Mouse (Mus musculus): ENCODE data around the gene Cubn. TPM values are rescaled to one million over a fixed set of nuclear protein-coding genes. Genes with fewer than 3 reads are reported as not detected.

The Cubn gene
- polyA plus RNA-seq, 1 experiment from 2014 or later: 0.29 TPM

DNA sequence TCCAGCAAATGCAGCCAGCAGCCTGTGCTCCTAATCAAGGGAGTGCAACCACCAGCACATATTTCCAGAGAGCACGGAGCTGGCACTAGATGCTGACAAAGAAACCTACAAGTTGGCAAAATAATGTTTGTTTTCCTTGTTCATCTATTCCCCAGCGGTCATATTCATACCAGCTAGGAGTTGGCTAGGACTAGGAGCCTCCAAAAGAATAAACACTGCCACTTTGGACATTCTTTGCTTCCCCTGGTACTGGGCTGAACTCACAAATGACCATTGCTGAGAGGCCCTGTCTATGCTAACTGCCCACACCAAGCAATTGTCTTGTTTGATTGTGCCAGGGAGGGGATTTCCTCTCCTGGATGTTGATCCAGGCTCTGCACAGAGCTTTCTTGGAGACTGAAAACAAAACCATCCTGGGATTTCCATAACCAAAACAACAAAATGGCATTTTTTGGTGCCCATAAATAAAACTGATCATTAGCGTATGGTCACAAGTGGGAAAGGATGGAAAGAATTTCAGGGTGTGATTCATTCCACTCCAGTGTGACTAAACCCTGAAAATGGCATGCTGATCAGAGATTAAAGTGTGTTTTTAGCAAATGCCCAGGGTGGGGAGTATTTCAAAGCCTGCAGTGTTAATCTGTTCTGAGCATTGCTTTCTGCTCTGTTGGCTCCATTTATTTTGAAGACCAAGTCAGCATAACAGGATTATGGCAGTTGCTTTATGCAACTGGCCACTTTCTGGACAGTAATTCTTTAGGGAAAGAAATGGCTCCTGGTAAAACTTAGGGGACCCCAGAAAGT, 105.9 kb downstream of the Cubn start:
- Histone ChIP-seq H3K4me2 (ENCODE audit: low read length) (no peak overlapping the region), H3K9me3 (replicated peaks; ENCODE audit: control insufficient read depth, low read length) (no peaks in the 10 kb centered on the region), H3K4me3 (ENCODE audit: low read depth, low read length) (no peak overlapping the region), H3K27ac (ENCODE audit: low read depth, low read length) (peak overlapping the region; percentile 89), H3K36me3 (ENCODE audit: control insufficient read depth, insufficient read depth, low read length) (no peaks in the 10 kb centered on the region), H3K4me1 (ENCODE audit: control insufficient read depth, insufficient read depth, low read length) (peaks cover 22% of the 10 kb centered on the region), H3K27me3 (replicated peaks; ENCODE audit: control insufficient read depth, insufficient read depth, low read length) (no peaks in the 10 kb centered on the region), H3K9ac (ENCODE audit: low read length) (peak overlapping the region; percentile 8; the same call in 1 of the 2 replicates)
- 17% methylated on average over 3 of the region's 3 CpGs for WGBS
- ATAC-seq: peak; percentile 72
- no peak for DNase-seq (ENCODE audit: low spot score)

DNA sequence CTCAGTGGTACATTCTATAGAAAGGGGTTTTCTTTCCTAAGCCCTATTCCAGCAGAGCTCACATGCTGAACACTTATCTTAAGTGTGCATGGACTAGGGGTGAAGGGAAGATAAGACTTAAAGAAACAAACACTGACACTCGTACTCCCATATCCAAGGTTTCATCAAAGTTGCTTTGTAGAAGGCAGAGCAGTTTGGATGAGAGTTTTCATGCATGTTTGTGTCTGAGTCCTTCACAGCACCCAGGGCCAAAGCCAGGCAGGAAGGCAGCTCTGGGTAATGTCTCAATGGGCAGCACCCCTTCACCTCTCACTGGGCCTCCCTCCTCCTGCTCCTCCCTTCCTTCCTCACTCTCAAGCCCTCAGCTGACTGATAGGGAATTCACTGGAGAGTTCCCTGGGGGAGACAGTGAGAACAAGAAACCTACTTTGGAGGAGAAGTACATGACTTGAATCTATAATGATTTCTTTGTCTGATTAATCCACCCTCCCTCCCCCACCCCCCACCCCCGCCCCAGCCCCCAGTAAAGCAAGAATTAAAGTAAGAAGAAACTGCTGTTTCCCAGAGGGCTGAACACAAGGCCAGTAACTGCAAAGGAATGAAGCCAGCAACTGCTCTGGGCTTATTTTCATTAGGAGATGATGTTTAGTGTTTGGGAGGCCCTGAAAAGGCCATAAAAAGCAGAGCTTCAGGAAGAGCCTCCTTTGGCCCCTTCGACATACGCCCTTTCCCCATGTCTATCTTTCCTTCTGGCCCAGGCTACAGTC, 106.7 kb downstream of the Cubn start:
- no peaks in the 10 kb centered on the region for H3K27me3 ChIP-seq (replicated peaks; ENCODE audit: control insufficient read depth, insufficient read depth, low read length)
- ATAC-seq: peak; percentile 86
- peak overlapping the region; percentile 89 for H3K27ac ChIP-seq (ENCODE audit: low read depth, low read length)
- no peak overlapping the region for H3K4me2 ChIP-seq (ENCODE audit: low read length)
- H3K9ac ChIP-seq (ENCODE audit: low read length): peak overlapping the region; percentile 8; the same call in 1 of the 2 replicates
- H3K9me3 ChIP-seq (replicated peaks; ENCODE audit: control insufficient read depth, low read length): no peaks in the 10 kb centered on the region
- H3K4me3 ChIP-seq (ENCODE audit: low read depth, low read length): no peak overlapping the region
- peak; percentile 76 for DNase-seq (ENCODE audit: low spot score)
- 9% methylated on average over 4 of the region's 4 CpGs for WGBS
- H3K36me3 ChIP-seq (ENCODE audit: control insufficient read depth, insufficient read depth, low read length): no peaks in the 10 kb centered on the region
- H3K4me1 ChIP-seq (ENCODE audit: control insufficient read depth, insufficient read depth, low read length): peaks cover 22% of the 10 kb centered on the region

DNA sequence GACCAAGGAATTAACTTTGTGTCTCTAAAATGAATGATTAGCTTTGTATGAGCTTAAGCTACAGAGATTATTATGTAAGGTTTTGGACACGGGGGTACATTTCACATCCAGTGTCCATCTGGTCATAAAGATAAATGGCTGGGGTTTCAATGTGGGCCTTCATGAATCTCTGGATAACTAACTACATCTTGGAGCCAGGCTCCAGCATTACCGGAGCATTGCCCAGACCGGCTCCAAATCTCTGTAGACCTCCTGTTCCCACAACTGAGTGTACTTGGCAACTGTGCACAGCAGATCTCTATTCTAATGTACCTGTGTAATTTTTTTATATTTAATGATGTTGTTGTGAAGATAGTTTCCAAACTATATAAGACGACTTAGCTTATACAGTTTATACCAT, 115.4 kb downstream of the Cubn start:
- Histone ChIP-seq H3K9ac (ENCODE audit: low read length) (no peak overlapping the region), H3K27me3 (replicated peaks; ENCODE audit: control insufficient read depth, insufficient read depth, low read length) (no peaks in the 10 kb centered on the region), H3K4me2 (ENCODE audit: low read length) (no peak overlapping the region), H3K36me3 (ENCODE audit: control insufficient read depth, insufficient read depth, low read length) (no peaks in the 10 kb centered on the region), H3K4me3 (ENCODE audit: low read depth, low read length) (no peak overlapping the region), H3K27ac (ENCODE audit: low read depth, low read length) (no peak overlapping the region), H3K9me3 (replicated peaks; ENCODE audit: control insufficient read depth, low read length) (no peaks in the 10 kb centered on the region), H3K4me1 (ENCODE audit: control insufficient read depth, insufficient read depth, low read length) (no peaks in the 10 kb centered on the region)
- ATAC-seq (no peak), DNase-seq (ENCODE audit: low spot score) (no peak)
- WGBS: 92% methylated on average over 4 of the region's 4 CpGs

DNA sequence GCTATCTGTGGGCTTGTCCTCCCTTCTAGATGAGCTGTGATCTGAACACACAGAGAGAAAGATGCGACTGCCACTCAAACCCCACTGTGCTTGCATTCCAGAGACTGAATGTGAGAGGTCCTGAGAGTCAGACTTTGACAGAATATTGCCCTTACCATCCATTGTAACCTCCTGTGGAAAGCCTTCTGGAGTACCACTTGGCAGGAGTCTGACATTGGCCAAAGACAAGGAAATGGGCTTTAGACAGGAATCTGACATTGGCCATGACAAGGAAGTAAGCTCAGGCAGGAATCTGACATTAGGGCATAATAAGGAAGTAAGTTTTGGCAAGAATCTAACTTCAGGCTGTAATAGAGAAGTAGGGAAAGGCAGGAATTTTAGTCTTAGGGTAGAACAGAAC, 118.3 kb downstream of the Cubn start:
- Histone ChIP-seq H3K27ac (ENCODE audit: low read depth, low read length) (no peak overlapping the region), H3K4me1 (ENCODE audit: control insufficient read depth, insufficient read depth, low read length) (no peaks in the 10 kb centered on the region), H3K9ac (ENCODE audit: low read length) (no peak overlapping the region), H3K4me2 (ENCODE audit: low read length) (no peak overlapping the region), H3K4me3 (ENCODE audit: low read depth, low read length) (no peak overlapping the region), H3K9me3 (replicated peaks; ENCODE audit: control insufficient read depth, low read length) (no peaks in the 10 kb centered on the region), H3K27me3 (replicated peaks; ENCODE audit: control insufficient read depth, insufficient read depth, low read length) (no peaks in the 10 kb centered on the region), H3K36me3 (ENCODE audit: control insufficient read depth, insufficient read depth, low read length) (no peaks in the 10 kb centered on the region)
- DNase-seq (ENCODE audit: low spot score) (no peak), ATAC-seq (no peak)
- 69% methylated on average over 1 of the region's 1 CpGs for WGBS

- H3K9ac ChIP-seq (ENCODE audit: low read length): no peak overlapping the region
- no peaks in the 10 kb centered on the region for H3K4me1 ChIP-seq (ENCODE audit: control insufficient read depth, insufficient read depth, low read length)
- no peaks in the 10 kb centered on the region for H3K36me3 ChIP-seq (ENCODE audit: control insufficient read depth, insufficient read depth, low read length)
- WGBS: 40% methylated on average over 3 of the region's 3 CpGs
- DNase-seq (ENCODE audit: low spot score): no peak
- no peaks in the 10 kb centered on the region for H3K9me3 ChIP-seq (replicated peaks; ENCODE audit: control insufficient read depth, low read length)
- H3K4me2 ChIP-seq (ENCODE audit: low read length): no peak overlapping the region
- no peak overlapping the region for H3K27ac ChIP-seq (ENCODE audit: low read depth, low read length)
- no peaks in the 10 kb centered on the region for H3K27me3 ChIP-seq (replicated peaks; ENCODE audit: control insufficient read depth, insufficient read depth, low read length)
- peak; percentile 42 for ATAC-seq
- H3K4me3 ChIP-seq (ENCODE audit: low read depth, low read length): no peak overlapping the region
Observed at GRCm38 (mm10) chr2:13372825-13373224, 118.8 kb downstream of the Cubn start.

- DNase-seq (ENCODE audit: low spot score): peak; percentile 50
- Histone ChIP-seq H3K4me2 (ENCODE audit: low read length) (no peak overlapping the region), H3K9ac (ENCODE audit: low read length) (no peak overlapping the region), H3K9me3 (replicated peaks; ENCODE audit: control insufficient read depth, low read length) (no peaks in the 10 kb centered on the region), H3K4me1 (ENCODE audit: control insufficient read depth, insufficient read depth, low read length) (no peaks in the 10 kb centered on the region), H3K27ac (ENCODE audit: low read depth, low read length) (no peak overlapping the region), H3K4me3 (ENCODE audit: low read depth, low read length) (no peak overlapping the region), H3K36me3 (ENCODE audit: control insufficient read depth, insufficient read depth, low read length) (no peaks in the 10 kb centered on the region), H3K27me3 (replicated peaks; ENCODE audit: control insufficient read depth, insufficient read depth, low read length) (no peaks in the 10 kb centered on the region)
- WGBS: 4% methylated on average over 5 of the region's 5 CpGs
- peak; percentile 86 for ATAC-seq
Observed at GRCm38 (mm10) chr2:13372256-13372824, 119.3 kb downstream of the Cubn start.

GRCm38 (mm10) chr2:13371797-13372170, 119.8 kb downstream of the Cubn start:
- H3K4me1 ChIP-seq (ENCODE audit: control insufficient read depth, insufficient read depth, low read length): no peaks in the 10 kb centered on the region
- H3K4me2 ChIP-seq (ENCODE audit: low read length): no peak overlapping the region
- DNase-seq (ENCODE audit: low spot score) (peak; percentile 3), ATAC-seq (peak; percentile 50)
- peak overlapping the region; percentile 59; the same call in 1 of the 2 replicates for H3K27ac ChIP-seq (ENCODE audit: low read depth, low read length)
- WGBS: 6% methylated on average over 4 of the region's 4 CpGs
- no peaks in the 10 kb centered on the region for H3K27me3 ChIP-seq (replicated peaks; ENCODE audit: control insufficient read depth, insufficient read depth, low read length)
- no peak overlapping the region; the same call in 1 of the 2 replicates for H3K9ac ChIP-seq (ENCODE audit: low read length)
- no peaks in the 10 kb centered on the region for H3K9me3 ChIP-seq (replicated peaks; ENCODE audit: control insufficient read depth, low read length)
- no peaks in the 10 kb centered on the region for H3K36me3 ChIP-seq (ENCODE audit: control insufficient read depth, insufficient read depth, low read length)
- no peak overlapping the region for H3K4me3 ChIP-seq (ENCODE audit: low read depth, low read length)

DNA sequence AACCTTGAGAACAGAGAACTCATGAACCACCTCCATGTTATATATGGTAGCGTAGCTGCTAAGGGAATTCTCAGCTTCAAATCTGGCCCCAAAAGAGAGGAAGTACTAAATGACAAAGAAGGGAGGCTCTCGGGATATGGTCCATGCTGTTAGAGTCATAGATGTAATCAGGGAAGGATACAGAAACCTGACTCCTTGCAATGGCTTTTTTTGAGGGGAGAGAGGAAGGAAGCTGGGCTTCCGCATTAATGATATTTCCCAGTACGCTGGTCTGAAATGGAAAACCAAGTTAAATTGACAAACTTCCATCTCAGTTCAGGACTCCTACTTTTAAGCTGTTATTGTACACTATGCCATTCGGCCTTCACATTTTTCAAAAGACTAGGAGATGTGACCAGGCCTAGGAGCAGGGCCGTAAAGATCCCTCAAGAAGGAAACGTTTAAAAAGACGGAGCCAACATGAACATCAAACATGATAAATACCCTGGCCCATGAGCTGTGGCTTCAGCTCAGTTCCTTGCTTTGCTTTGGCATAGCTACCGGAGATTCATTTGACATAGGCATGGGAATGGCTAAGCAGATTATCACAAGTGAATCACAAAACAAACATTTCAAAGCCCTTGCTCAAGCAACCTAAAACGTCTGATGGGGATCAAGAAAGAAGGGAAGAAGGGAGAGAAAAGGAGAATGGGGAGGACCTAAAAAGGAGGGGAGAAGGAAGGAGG, 120.4 kb downstream of the Cubn start:
- Histone ChIP-seq H3K36me3 (ENCODE audit: control insufficient read depth, insufficient read depth, low read length) (no peaks in the 10 kb centered on the region), H3K9me3 (replicated peaks; ENCODE audit: control insufficient read depth, low read length) (no peaks in the 10 kb centered on the region), H3K27me3 (replicated peaks; ENCODE audit: control insufficient read depth, insufficient read depth, low read length) (no peaks in the 10 kb centered on the region), H3K27ac (ENCODE audit: low read depth, low read length) (0 out of 2 replicates have a peak overlapping the region, but pooled peaks have one; percentile 59), H3K4me2 (ENCODE audit: low read length) (no peak overlapping the region), H3K4me1 (ENCODE audit: control insufficient read depth, insufficient read depth, low read length) (no peaks in the 10 kb centered on the region), H3K9ac (ENCODE audit: low read length) (no peak overlapping the region), H3K4me3 (ENCODE audit: low read depth, low read length) (no peak overlapping the region)
- no peak for ATAC-seq
- 63% methylated on average over 10 of the region's 10 CpGs for WGBS
- no peak for DNase-seq (ENCODE audit: low spot score)

Data from forebrain, embryonic 14.5 days (tissue).